Mouse (Mus musculus) ovary, postnatal 10 days (tissue): ENCODE results near the gene Uhrf1bp1.
"Not testable (repeated sequence)": the region's sequence is repeated elsewhere in the genome, so short reads cannot be mapped to it uniquely, and the experiment has no call there.

ENCODE experiments used
- DNase-seq: peaks from one replicate; pipeline ENCODE4 v3.0.0; 2022; ENCODE audit warnings: low spot score

Gene Uhrf1bp1

GRCm38 (mm10) chr17:27856265-27856797, at the start of gene Uhrf1bp1:
Uhrf1bp1 (plus strand) TSS chr17:27856441.
- peak; percentile 62 for DNase-seq

GRCm38 (mm10) chr17:27807542-27808078, 48.6 kb upstream of the Uhrf1bp1 start:
- DNase-seq = no peak

- no peak for DNase-seq
These were observed 45.5 kb upstream of the Uhrf1bp1 start for GRCm38 (mm10) chr17:27810569-27811331.

GRCm38 (mm10) chr17:27811980-27812379, 44.3 kb upstream of the Uhrf1bp1 start:
- no peak for DNase-seq

GRCm38 (mm10) chr17:27814606-27815005, 41.6 kb upstream of the Uhrf1bp1 start:
- DNase-seq = no peak

DNA sequence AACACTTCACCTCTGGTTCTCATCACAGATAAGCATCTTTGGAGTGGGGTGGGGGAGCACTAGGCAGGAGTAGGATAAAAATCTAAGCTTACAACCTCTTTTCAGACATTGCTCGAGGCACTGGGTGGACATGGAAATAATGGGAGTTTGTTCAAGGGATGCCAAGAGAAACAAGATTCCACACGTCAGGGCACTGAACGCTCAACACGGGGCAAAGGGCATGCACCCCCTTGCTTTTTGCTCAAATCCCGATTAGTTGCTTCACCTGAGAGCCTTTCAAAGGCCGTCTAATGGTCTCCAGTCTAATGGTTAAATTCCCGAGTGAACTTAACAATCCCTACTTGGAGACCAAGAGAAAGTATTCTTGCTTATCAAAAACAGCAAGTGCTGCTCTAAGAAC, 37.2 kb upstream of the Uhrf1bp1 start:
- DNase-seq = no peak

GRCm38 (mm10) chr17:27819521-27819970, 36.7 kb upstream of the Uhrf1bp1 start:
- DNase-seq = no peak

DNA sequence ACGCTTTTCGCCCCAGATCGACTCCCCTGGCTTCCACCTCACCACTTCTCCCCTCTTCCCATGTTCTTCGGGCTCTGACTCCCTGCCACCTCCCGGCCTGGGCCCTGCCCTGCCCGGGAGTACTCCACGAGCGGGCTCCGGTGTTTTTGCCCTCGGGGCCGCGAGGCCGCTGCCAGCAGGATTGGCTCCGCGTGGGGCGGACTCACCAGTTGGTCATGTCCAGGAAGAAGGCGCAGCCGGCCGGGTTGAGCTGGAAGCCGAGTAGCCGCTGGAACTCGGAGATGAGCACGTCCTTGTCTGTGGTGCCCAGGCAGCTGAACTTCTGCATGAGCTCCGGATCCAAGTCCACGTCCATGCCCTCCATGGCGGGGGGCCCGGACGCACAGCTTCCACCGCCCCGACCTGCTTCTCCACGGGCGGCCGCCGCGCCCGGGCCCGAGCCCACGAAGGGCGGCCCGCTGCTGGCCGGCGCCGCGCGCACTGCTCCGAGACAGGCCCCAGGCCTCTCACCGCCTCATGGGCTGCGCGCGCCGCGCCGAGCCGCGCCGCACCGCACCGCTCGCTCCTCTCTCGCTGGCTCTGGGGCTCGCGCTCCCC, 36.2 kb upstream of the Uhrf1bp1 start:
- peak; percentile 27 for DNase-seq

- DNase-seq = peak; percentile 98
These were observed 35.5 kb upstream of the Uhrf1bp1 start, which contains the start of gene D17Wsu92e for GRCm38 (mm10) chr17:27820568-27821406. D17Wsu92e (minus strand) TSS chr17:27820648.

- no peak for DNase-seq
These were observed 34.6 kb upstream of the Uhrf1bp1 start for GRCm38 (mm10) chr17:27821407-27822338.

GRCm38 (mm10) chr17:27823142-27823905, 32.9 kb upstream of the Uhrf1bp1 start:
- no peak for DNase-seq

DNA sequence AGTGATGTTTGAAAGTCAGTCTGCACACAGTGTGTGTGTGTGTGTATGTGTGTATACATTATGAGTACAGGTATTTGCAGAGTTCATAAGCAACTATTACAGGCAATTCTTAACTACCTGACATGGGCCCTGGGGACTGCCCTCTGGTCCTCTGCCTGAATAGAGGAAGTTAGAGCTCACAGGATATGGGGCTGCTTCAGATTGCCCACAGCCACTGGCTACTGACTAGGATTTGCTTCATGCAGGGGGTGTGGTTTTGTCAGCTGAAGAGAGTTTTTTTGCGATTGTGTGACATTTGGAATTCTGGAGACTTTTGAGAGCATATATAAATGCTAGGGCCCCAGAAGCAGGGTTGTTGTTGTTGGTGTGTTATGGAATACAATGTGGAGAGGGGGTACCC, 31.3 kb upstream of the Uhrf1bp1 start:
- no peak for DNase-seq

GRCm38 (mm10) chr17:27825539-27825938, 30.7 kb upstream of the Uhrf1bp1 start:
- no peak for DNase-seq

DNA sequence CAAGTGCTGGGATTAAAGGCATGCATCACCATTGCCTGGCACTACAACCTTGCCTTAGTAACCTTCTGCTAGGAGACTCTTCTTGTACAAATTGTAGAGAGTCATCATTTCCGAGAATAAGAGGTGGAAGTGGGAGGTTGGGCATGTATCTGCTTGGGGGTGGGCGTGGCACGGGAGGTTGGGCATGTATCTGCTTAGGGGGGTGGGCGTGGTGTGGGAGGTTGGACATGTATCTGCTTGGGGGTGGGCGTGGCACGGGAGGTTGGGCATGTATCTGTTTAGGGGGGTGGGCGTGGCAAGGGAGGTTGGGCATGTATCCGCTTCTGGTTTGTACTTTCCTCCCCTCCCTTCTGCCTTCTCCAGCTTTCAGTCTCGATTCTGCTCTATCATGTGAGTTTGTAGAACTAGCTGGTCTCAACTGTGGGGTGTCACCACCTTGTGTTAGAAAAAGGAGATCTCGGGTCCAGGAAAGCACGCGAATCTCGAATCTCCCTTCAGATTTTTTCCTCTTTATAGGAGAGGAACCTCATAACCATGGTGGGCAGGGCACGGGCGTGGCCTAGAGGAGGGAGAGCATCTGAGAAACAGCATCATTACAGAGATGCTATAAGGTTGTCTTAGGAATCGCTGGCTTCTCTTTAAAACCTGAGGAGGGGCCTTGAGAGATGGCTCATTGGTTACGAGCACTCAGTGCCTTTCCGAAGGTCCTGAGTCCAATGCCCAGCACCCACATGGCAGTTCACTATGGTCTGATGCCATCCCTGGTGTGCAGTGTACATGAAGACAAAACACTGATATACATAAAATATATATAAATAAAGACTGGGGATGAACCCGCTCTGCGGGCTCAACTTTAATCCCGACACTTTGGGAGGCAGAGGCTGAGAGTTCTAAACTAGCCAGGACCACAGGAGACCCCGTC, 30.0 kb upstream of the Uhrf1bp1 start:
- DNase-seq = peak; percentile 10

DNA sequence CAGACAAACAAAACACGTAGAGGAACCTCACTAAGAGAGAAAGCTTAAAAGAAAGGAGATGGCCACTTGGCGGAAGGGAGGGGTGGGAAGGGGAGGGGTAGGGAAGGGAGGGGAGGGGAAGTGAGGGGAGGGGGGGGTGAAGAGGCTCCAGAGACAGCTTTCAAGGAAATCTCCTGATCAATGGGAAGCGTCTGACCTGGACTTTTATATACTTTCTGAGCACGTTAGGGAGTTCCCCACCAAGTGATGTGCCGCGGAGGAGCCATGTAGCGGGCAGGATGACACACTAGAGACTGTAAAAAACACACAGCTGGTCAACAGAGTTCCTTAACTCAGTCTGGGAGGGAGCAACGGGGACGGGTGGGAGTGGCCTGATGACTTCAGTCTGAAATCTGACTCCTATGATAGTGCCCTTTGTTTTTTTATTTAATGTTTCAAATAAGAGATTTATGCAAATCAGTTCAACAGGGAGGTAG, 29.3 kb upstream of the Uhrf1bp1 start:
- DNase-seq = peak; percentile 10

- DNase-seq = no peak
These were observed 28.7 kb upstream of the Uhrf1bp1 start for GRCm38 (mm10) chr17:27827511-27827910.

- no peak for DNase-seq
These were observed 25.8 kb upstream of the Uhrf1bp1 start for GRCm38 (mm10) chr17:27830411-27830810.

- not testable (repeated sequence) for DNase-seq
These were observed 18.4 kb upstream of the Uhrf1bp1 start, which contains the start of gene Snrpc for GRCm38 (mm10) chr17:27837850-27838249. Snrpc (plus strand) TSS chr17:27838150.
